In the genomic region with DNA sequence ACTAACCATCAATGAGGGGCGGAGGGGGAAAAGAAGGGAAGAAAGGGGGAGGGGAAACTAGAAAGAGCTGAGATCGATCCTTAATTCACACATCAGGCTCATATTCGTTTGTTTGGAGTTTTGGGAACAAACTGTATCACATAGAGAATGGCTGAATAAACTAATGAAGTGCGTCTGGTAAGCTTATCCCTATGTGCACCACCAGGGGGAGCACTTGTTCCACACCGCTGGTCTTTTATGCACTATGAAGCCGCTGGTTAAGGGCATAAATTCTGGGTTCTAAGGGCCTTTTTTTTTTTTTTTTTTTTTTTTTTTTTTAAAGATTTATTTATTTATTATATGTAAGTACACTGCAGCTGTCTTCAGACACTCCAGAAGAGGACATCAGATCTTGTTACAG, we compare ENCODE assay signal across 8 mouse cellular contexts. TPM values are rescaled to one million over a fixed set of nuclear protein-coding genes. Genes with fewer than 3 reads are reported as not detected.
DNase-seq lines count a peak whose midpoint lies in the region; ATAC-seq and TF ChIP-seq lines count a peak whose summit lies in the region.

No protein-coding gene starts in this region.

- WGBS in heart, embryonic 11.5 days (ENCODE audit: insufficient replicate concordance), result 13% methylated on average over 6 of the region's 6 CpGs
- WGBS in forebrain, postnatal 0 days, result 16% methylated on average over 6 of the region's 6 CpGs
- 11% methylated on average over 6 of the region's 6 CpGs for WGBS in intestine, postnatal 0 days
- 9% methylated on average over 6 of the region's 6 CpGs for WGBS in lung, embryonic 16.5 days

- no peak overlapping the region; the same call in 1 of the 2 replicates for H3K27ac ChIP-seq in heart, embryonic 11.5 days (ENCODE audit: low read depth, low read length)
- H3K27ac ChIP-seq in forebrain, postnatal 0 days (ENCODE audit: low read depth, low read length), result no peak overlapping the region
- H3K27ac ChIP-seq in intestine, postnatal 0 days (ENCODE audit: low read depth, low read length), result no peak overlapping the region
- no peak overlapping the region for H3K27ac ChIP-seq in lung, embryonic 16.5 days (ENCODE audit: low read length)

- TF ChIP-seq CTCF in forebrain, postnatal 0 days (IDR thresholded peaks at IDR 0.05; ENCODE audit: low read depth), result peak; percentile 86
- peak; percentile 86 for TF ChIP-seq CTCF in intestine, postnatal 0 days (IDR thresholded peaks at IDR 0.05; ENCODE audit: low read depth)

- ATAC-seq in heart, embryonic 11.5 days (replicated peaks; ENCODE audit: insufficient number of reproducible peaks, low FRiP score, low TSS enrichment), result no peak
- peak; percentile 81 for ATAC-seq in forebrain, postnatal 0 days
- ATAC-seq in intestine, postnatal 0 days, result peak; percentile 58; the same call in 1 of the 2 replicates
- ATAC-seq in lung, embryonic 16.5 days (ENCODE audit: low read depth), result peak; percentile 37

- H3K27me3 ChIP-seq in heart, embryonic 11.5 days (ENCODE audit: control insufficient read depth, insufficient read depth, low read length), result no peaks in the 10 kb centered on the region
- H3K27me3 ChIP-seq in forebrain, postnatal 0 days (ENCODE audit: insufficient read depth, low read length), result no peaks in the 10 kb centered on the region
- no peaks in the 10 kb centered on the region for H3K27me3 ChIP-seq in intestine, postnatal 0 days (replicated peaks; ENCODE audit: control insufficient read depth, insufficient read depth, low read length)
- H3K27me3 ChIP-seq in lung, embryonic 16.5 days (ENCODE audit: control insufficient read depth, insufficient read depth, low read depth, low read length), result no peaks in the 10 kb centered on the region

- DNase-seq in heart, adult 18-20 months, result peak; percentile 68 to 77
- DNase-seq in ES-CJ7 (ENCODE audit: low read depth, low spot score), result peak; percentile 80
- DNase-seq in cerebellum, adult 18-20 months, result peak; percentile 66 to 80
- peak; percentile 88 for DNase-seq in forebrain, postnatal 0 days
- DNase-seq in retina, postnatal 1 day, result peak; percentile 81

- H3K4me2 ChIP-seq in heart, embryonic 11.5 days, result no peak overlapping the region
- no peak overlapping the region for H3K4me2 ChIP-seq in forebrain, postnatal 0 days (ENCODE audit: low read depth)
- no peak overlapping the region for H3K4me2 ChIP-seq in intestine, postnatal 0 days (replicated peaks; ENCODE audit: low read depth)
- no peak overlapping the region for H3K4me2 ChIP-seq in lung, embryonic 16.5 days (ENCODE audit: low read depth, low read length)

- peaks cover 26% of the 10 kb centered on the region for H3K4me1 ChIP-seq in heart, embryonic 11.5 days (ENCODE audit: control insufficient read depth, insufficient read depth, low read length)
- H3K4me1 ChIP-seq in forebrain, postnatal 0 days (ENCODE audit: insufficient read depth), result 0 out of 2 replicates have a peak, but pooled peaks cover 9% of the 10 kb centered on the region
- no peaks in the 10 kb centered on the region for H3K4me1 ChIP-seq in intestine, postnatal 0 days (replicated peaks; ENCODE audit: control insufficient read depth, insufficient read depth, low read length)
- peaks cover 11% of the 10 kb centered on the region for H3K4me1 ChIP-seq in lung, embryonic 16.5 days (replicated peaks; ENCODE audit: control insufficient read depth, insufficient read depth, low read length)

- H3K9me3 ChIP-seq in heart, embryonic 11.5 days (replicated peaks; ENCODE audit: control insufficient read depth, low read length), result no peaks in the 10 kb centered on the region
- no peaks in the 10 kb centered on the region for H3K9me3 ChIP-seq in forebrain, postnatal 0 days (ENCODE audit: low read length)
- H3K9me3 ChIP-seq in intestine, postnatal 0 days (ENCODE audit: control insufficient read depth), result no peaks in the 10 kb centered on the region
- H3K9me3 ChIP-seq in lung, embryonic 16.5 days (ENCODE audit: control insufficient read depth, low read length), result no peaks in the 10 kb centered on the region

- no peak overlapping the region for H3K9ac ChIP-seq in heart, embryonic 11.5 days (ENCODE audit: low read depth, low read length)
- H3K9ac ChIP-seq in forebrain, postnatal 0 days, result no peak overlapping the region
- no peak overlapping the region for H3K9ac ChIP-seq in intestine, postnatal 0 days (ENCODE audit: low read depth, low read length)
- H3K9ac ChIP-seq in lung, embryonic 16.5 days (ENCODE audit: low read length), result no peak overlapping the region

- no peak overlapping the region for H3K4me3 ChIP-seq in heart, embryonic 11.5 days (ENCODE audit: low read depth, low read length)
- H3K4me3 ChIP-seq in forebrain, postnatal 0 days (ENCODE audit: low read depth, low read length), result no peak overlapping the region
- no peak overlapping the region for H3K4me3 ChIP-seq in intestine, postnatal 0 days (ENCODE audit: low read depth, low read length)
- no peak overlapping the region for H3K4me3 ChIP-seq in lung, embryonic 16.5 days (ENCODE audit: low read length)

- no peaks in the 10 kb centered on the region for H3K36me3 ChIP-seq in heart, embryonic 11.5 days (ENCODE audit: control insufficient read depth, insufficient read depth, low read length)
- no peaks in the 10 kb centered on the region for H3K36me3 ChIP-seq in forebrain, postnatal 0 days (ENCODE audit: insufficient read depth)
- no peaks in the 10 kb centered on the region for H3K36me3 ChIP-seq in intestine, postnatal 0 days (ENCODE audit: control insufficient read depth, insufficient read depth)
- no peaks in the 10 kb centered on the region for H3K36me3 ChIP-seq in lung, embryonic 16.5 days (ENCODE audit: control insufficient read depth, insufficient read depth, low read length)

RNA-seq across cellular contexts. Expression of gene Mapkapk2, which starts 18.3 kb away (rescaled TPM):
- 100 to 1,000 TPM; 311 to 318 TPM for total RNA-seq in heart, adult 18-20 months (2021)
- 51.4 and 57.6 TPM in 2 replicates for polyA plus RNA-seq in heart, embryonic 11.5 days (2014; fragmentation: Nextera tagmentation; extraction: Ambion mirVana)
- total RNA-seq in forebrain, postnatal 0 days (2014; rRNA removed), result 47.9 and 57.3 TPM in 2 replicates
- polyA plus RNA-seq in forebrain, postnatal 0 days (2015; fragmentation: Nextera tagmentation; extraction: Ambion mirVana), result 18.0 and 18.3 TPM in 2 replicates
- polyA plus RNA-seq in intestine, postnatal 0 days (2015; fragmentation: Nextera tagmentation; extraction: Ambion mirVana), result 34.9 and 35.9 TPM in 2 replicates
- polyA plus RNA-seq in lung, embryonic 16.5 days (2015; fragmentation: Nextera tagmentation; extraction: Ambion mirVana), result 28.7 and 41.3 TPM in 2 replicates

RNA-seq across cellular contexts. Expression of gene Dyrk3, which starts 22.2 kb away (rescaled TPM):
- total RNA-seq in heart, adult 18-20 months (2021), result 1 to 10 TPM in 1 of 2 experiments, under 1 TPM in 1; 0.20 to 1.1 TPM
- polyA plus RNA-seq in heart, embryonic 11.5 days (2014; fragmentation: Nextera tagmentation; extraction: Ambion mirVana), result 3.7 and 4.0 TPM in 2 replicates
- 14.3 and 16.9 TPM in 2 replicates for total RNA-seq in forebrain, postnatal 0 days (2014; rRNA removed)
- 17.7 and 19.1 TPM in 2 replicates for polyA plus RNA-seq in forebrain, postnatal 0 days (2015; fragmentation: Nextera tagmentation; extraction: Ambion mirVana)
- polyA plus RNA-seq in intestine, postnatal 0 days (2015; fragmentation: Nextera tagmentation; extraction: Ambion mirVana), result 0.54 and 0.80 TPM in 2 replicates
- polyA plus RNA-seq in lung, embryonic 16.5 days (2015; fragmentation: Nextera tagmentation; extraction: Ambion mirVana), result 4.4 and 4.5 TPM in 2 replicates

RNA-seq across cellular contexts. Expression of gene Eif2d, which starts 37.0 kb away (rescaled TPM):
- total RNA-seq in heart, adult 18-20 months (2021), result 10 to 100 TPM; 31.4 to 34.1 TPM
- polyA plus RNA-seq in heart, embryonic 11.5 days (2014; fragmentation: Nextera tagmentation; extraction: Ambion mirVana), result 50.7 and 51.5 TPM in 2 replicates
- total RNA-seq in forebrain, postnatal 0 days (2014; rRNA removed), result 38.5 and 41.6 TPM in 2 replicates
- polyA plus RNA-seq in forebrain, postnatal 0 days (2015; fragmentation: Nextera tagmentation; extraction: Ambion mirVana), result 49.3 and 49.8 TPM in 2 replicates
- polyA plus RNA-seq in intestine, postnatal 0 days (2015; fragmentation: Nextera tagmentation; extraction: Ambion mirVana), result 26.4 and 27.1 TPM in 2 replicates
- polyA plus RNA-seq in lung, embryonic 16.5 days (2015; fragmentation: Nextera tagmentation; extraction: Ambion mirVana), result 63.6 and 64.4 TPM in 2 replicates
